Mouse (Mus musculus) liver, postnatal 0 days (tissue): ENCODE data around the gene Rpl35a.

ENCODE experiments used
- CTCF ChIP-seq: sonication (generic); IDR thresholded peaks from 2 replicates; pipeline ENCODE4 v1.5.1; 2016; ENCODE audit warnings: antibody characterized with exemption, low read depth
- EP300 ChIP-seq: IDR thresholded peaks from 2 replicates; pipeline ENCODE4 v1.6.1; 2016; ENCODE audit warnings: antibody characterized with exemption, low read depth, mild to moderate bottlenecking

GRCm38 (mm10) chr16:33043268-33043667 lies 13.0 kb upstream of the Rpl35a start:
- TF ChIP-seq CTCF (no peak), EP300 (no peak)
